Mouse (Mus musculus): ENCODE measurements around the gene Samd8. TPM values are rescaled to one million over a fixed set of nuclear protein-coding genes. Genes with fewer than 3 reads are reported as not detected.

Gene Samd8
- total and polyA plus RNA-seq, 2 experiments, result 12.7 to 27.1 TPM

- no peak overlapping the region for H3K9ac ChIP-seq (ENCODE audit: low read depth, low read length)
These were observed 3.5 kb upstream of the Samd8 start for GRCm38 (mm10) chr14:21746846-21747245.

GRCm38 (mm10) chr14:21747436-21748141, 2.7 kb upstream of the Samd8 start:
- no peaks in the 10 kb centered on the region for H3K36me3 ChIP-seq (ENCODE audit: control insufficient read depth, insufficient read depth, low read length)
- 72% methylated on average over 14 of the region's 14 CpGs for WGBS
- peaks cover 2% of the 10 kb centered on the region; the same call in 1 of the 2 replicates for H3K4me1 ChIP-seq (ENCODE audit: control insufficient read depth, insufficient read depth, low read length)
- H3K9ac ChIP-seq (ENCODE audit: low read depth, low read length), result no peak overlapping the region
- no peak for TF ChIP-seq CTCF (IDR thresholded peaks at IDR 0.05; ENCODE audit: low read depth, low read length)
- TF ChIP-seq POLR2A (IDR thresholded peaks at IDR 0.05; ENCODE audit: extremely low read depth, insufficient read depth, low read length), result no peak
- H3K79me2 ChIP-seq (ENCODE audit: control insufficient read depth, insufficient read depth, low read length), result peaks cover 4% of the 10 kb centered on the region; the same call in 1 of the 2 replicates
- no peak overlapping the region for H3K27ac ChIP-seq (replicated peaks; ENCODE audit: insufficient read depth, low read depth, low read length)
- no peak for DNase-seq (ENCODE audit: extremely low read depth, low read depth, low spot score)
- H3K4me3 ChIP-seq (ENCODE audit: insufficient read depth, low read depth, low read length), result no peak overlapping the region
- H3K27me3 ChIP-seq (ENCODE audit: control insufficient read depth, insufficient read depth, low read length), result no peaks in the 10 kb centered on the region

More at GRCm38 (mm10) chr14:21746846-21747245, 3.5 kb upstream of the Samd8 start:
- Histone ChIP-seq H3K4me1 (ENCODE audit: control insufficient read depth, insufficient read depth, low read length) (0 out of 2 replicates have a peak, but pooled peaks cover 1% of the 10 kb centered on the region), H3K4me3 (ENCODE audit: insufficient read depth, low read depth, low read length) (no peak overlapping the region), H3K27ac (replicated peaks; ENCODE audit: insufficient read depth, low read depth, low read length) (no peak overlapping the region), H3K79me2 (ENCODE audit: control insufficient read depth, insufficient read depth, low read length) (peaks cover 4% of the 10 kb centered on the region; the same call in 1 of the 2 replicates), H3K36me3 (ENCODE audit: control insufficient read depth, insufficient read depth, low read length) (no peaks in the 10 kb centered on the region), H3K27me3 (ENCODE audit: control insufficient read depth, insufficient read depth, low read length) (no peaks in the 10 kb centered on the region)
- 77% methylated on average over 2 of the region's 2 CpGs for WGBS
- DNase-seq (ENCODE audit: extremely low read depth, low read depth, low spot score), result no peak
- TF ChIP-seq CTCF (IDR thresholded peaks at IDR 0.05; ENCODE audit: low read depth, low read length), result no peak
- no peak for TF ChIP-seq POLR2A (IDR thresholded peaks at IDR 0.05; ENCODE audit: extremely low read depth, insufficient read depth, low read length)

- WGBS, result 43% methylated on average over 15 of the region's 15 CpGs
- DNase-seq (ENCODE audit: extremely low read depth, low read depth, low spot score), result no peak
- no peak overlapping the region for H3K4me3 ChIP-seq (ENCODE audit: insufficient read depth, low read depth, low read length)
- no peaks in the 10 kb centered on the region for H3K36me3 ChIP-seq (ENCODE audit: control insufficient read depth, insufficient read depth, low read length)
- TF ChIP-seq CTCF (IDR thresholded peaks at IDR 0.05; ENCODE audit: low read depth, low read length) (peak; percentile 21; the same call in 1 of the 2 replicates), POLR2A (IDR thresholded peaks at IDR 0.05; ENCODE audit: extremely low read depth, insufficient read depth, low read length) (no peak)
- peaks cover 7% of the 10 kb centered on the region; the same call in 1 of the 2 replicates for H3K4me1 ChIP-seq (ENCODE audit: control insufficient read depth, insufficient read depth, low read length)
- no peak overlapping the region for H3K9ac ChIP-seq (ENCODE audit: low read depth, low read length)
- peaks cover 4% of the 10 kb centered on the region; the same call in 1 of the 2 replicates for H3K79me2 ChIP-seq (ENCODE audit: control insufficient read depth, insufficient read depth, low read length)
- H3K27ac ChIP-seq (replicated peaks; ENCODE audit: insufficient read depth, low read depth, low read length), result no peak overlapping the region
- no peaks in the 10 kb centered on the region for H3K27me3 ChIP-seq (ENCODE audit: control insufficient read depth, insufficient read depth, low read length)
These were observed 2.0 kb upstream of the Samd8 start for GRCm38 (mm10) chr14:21748142-21748870.

- DNase-seq (ENCODE audit: extremely low read depth, low read depth, low spot score), result peak; percentile 70
- peaks cover 11% of the 10 kb centered on the region; the same call in 1 of the 2 replicates for H3K79me2 ChIP-seq (ENCODE audit: control insufficient read depth, insufficient read depth, low read length)
- H3K36me3 ChIP-seq (ENCODE audit: control insufficient read depth, insufficient read depth, low read length), result no peaks in the 10 kb centered on the region
- H3K27ac ChIP-seq (replicated peaks; ENCODE audit: insufficient read depth, low read depth, low read length), result peak within 1 kb of the TSS; percentile 84
- no peak for TF ChIP-seq POLR2A (IDR thresholded peaks at IDR 0.05; ENCODE audit: extremely low read depth, insufficient read depth, low read length)
- H3K4me3 ChIP-seq (ENCODE audit: insufficient read depth, low read depth, low read length), result peak within 1 kb of the TSS; percentile 86
- no peaks in the 10 kb centered on the region for H3K27me3 ChIP-seq (ENCODE audit: control insufficient read depth, insufficient read depth, low read length)
- peaks cover 12% of the 10 kb centered on the region for H3K4me1 ChIP-seq (ENCODE audit: control insufficient read depth, insufficient read depth, low read length)
- peak within 1 kb of the TSS; percentile 91 for H3K9ac ChIP-seq (ENCODE audit: low read depth, low read length)
- under 1% methylated on average over 26 of the region's 26 CpGs for WGBS
These were observed 681 bp downstream of the Samd8 start, which contains the start of gene Dusp13 for GRCm38 (mm10) chr14:21750881-21751542. Gene Dusp13 (minus strand): TSS chr14:21751181.

GRCm38 (mm10) chr14:21752411-21752810, 2.1 kb downstream of the Samd8 start:
- no peak for TF ChIP-seq POLR2A (IDR thresholded peaks at IDR 0.05; ENCODE audit: extremely low read depth, insufficient read depth, low read length)
- TF ChIP-seq CTCF (IDR thresholded peaks at IDR 0.05; ENCODE audit: low read depth, low read length), result no peak
- DNase-seq (ENCODE audit: extremely low read depth, low read depth, low spot score), result peak; percentile 71
- Histone ChIP-seq H3K27me3 (ENCODE audit: control insufficient read depth, insufficient read depth, low read length) (no peaks in the 10 kb centered on the region), H3K79me2 (ENCODE audit: control insufficient read depth, insufficient read depth, low read length) (peaks cover 13% of the 10 kb centered on the region; the same call in 1 of the 2 replicates), H3K9ac (ENCODE audit: low read depth, low read length) (no peak overlapping the region), H3K4me3 (ENCODE audit: insufficient read depth, low read depth, low read length) (no peak overlapping the region), H3K4me1 (ENCODE audit: control insufficient read depth, insufficient read depth, low read length) (peaks cover 15% of the 10 kb centered on the region), H3K36me3 (ENCODE audit: control insufficient read depth, insufficient read depth, low read length) (no peaks in the 10 kb centered on the region), H3K27ac (replicated peaks; ENCODE audit: insufficient read depth, low read depth, low read length) (peak overlapping the region; percentile 73)
- WGBS, result 20% methylated on average over 3 of the region's 3 CpGs
